Mouse (Mus musculus): ENCODE data around the gene Wfikkn2.

Gene Wfikkn2

GRCm38 (mm10) chr11:94221257-94221656 lies 24.5 kb downstream of the Wfikkn2 start:
- no peak for DNase-seq (ENCODE audit: low read depth)

GRCm38 (mm10) chr11:94216247-94216646 lies 29.6 kb downstream of the Wfikkn2 start:
- no peak for DNase-seq (ENCODE audit: low read depth)

GRCm38 (mm10) chr11:94215581-94215980 lies 30.2 kb downstream of the Wfikkn2 start:
- DNase-seq (ENCODE audit: low read depth) = no peak

GRCm38 (mm10) chr11:94213735-94214594 lies 31.8 kb downstream of the Wfikkn2 start:
- DNase-seq (ENCODE audit: low read depth) = no peak

- DNase-seq (ENCODE audit: low read depth) = no peak
These were observed 32.8 kb downstream of the Wfikkn2 start for GRCm38 (mm10) chr11:94212997-94213396.

- no peak for DNase-seq (ENCODE audit: low read depth)
These were observed 33.3 kb downstream of the Wfikkn2 start for GRCm38 (mm10) chr11:94212489-94212836.

GRCm38 (mm10) chr11:94211651-94212488 lies 33.9 kb downstream of the Wfikkn2 start:
- DNase-seq (ENCODE audit: low read depth) = no peak

- DNase-seq (ENCODE audit: low read depth) = peak; percentile 95
These were observed 34.6 kb downstream of the Wfikkn2 start, which contains the start of gene Tob1 for GRCm38 (mm10) chr11:94211124-94211603. Gene Tob1, plus strand, starts transcription at chr11:94211454.

GRCm38 (mm10) chr11:94210191-94211086 lies 35.4 kb downstream of the Wfikkn2 start:
- DNase-seq (ENCODE audit: low read depth) = peak; percentile 93

GRCm38 (mm10) chr11:94209695-94210131 lies 36.1 kb downstream of the Wfikkn2 start:
- no peak for DNase-seq (ENCODE audit: low read depth)

- DNase-seq (ENCODE audit: low read depth) = no peak
These were observed 36.8 kb downstream of the Wfikkn2 start for GRCm38 (mm10) chr11:94208811-94209675.

- DNase-seq (ENCODE audit: low read depth) = no peak
These were observed 39.2 kb downstream of the Wfikkn2 start for GRCm38 (mm10) chr11:94206398-94207114.

GRCm38 (mm10) chr11:94203066-94203465 lies 42.7 kb downstream of the Wfikkn2 start:
- no peak for DNase-seq (ENCODE audit: low read depth)

- DNase-seq (ENCODE audit: low read depth) = no peak
These were observed 43.7 kb downstream of the Wfikkn2 start for GRCm38 (mm10) chr11:94202106-94202505.

GRCm38 (mm10) chr11:94200422-94200821 lies 45.4 kb downstream of the Wfikkn2 start:
- no peak for DNase-seq (ENCODE audit: low read depth)

GRCm38 (mm10) chr11:94199771-94200170 lies 46.0 kb downstream of the Wfikkn2 start:
- DNase-seq (ENCODE audit: low read depth) = no peak

GRCm38 (mm10) chr11:94198405-94199146 lies 47.2 kb downstream of the Wfikkn2 start:
- DNase-seq (ENCODE audit: low read depth) = no peak

GRCm38 (mm10) chr11:94196311-94196710 lies 49.5 kb downstream of the Wfikkn2 start:
- no peak for DNase-seq (ENCODE audit: low read depth)

GRCm38 (mm10) chr11:94193109-94193508 lies 52.7 kb downstream of the Wfikkn2 start:
- DNase-seq (ENCODE audit: low read depth) = no peak

Data from fibroblast of lung, adult 2 months (primary cell).